Mouse (Mus musculus): ENCODE data around the gene Grn. TPM values are rescaled to one million over a fixed set of nuclear protein-coding genes. Genes with fewer than 3 reads are reported as not detected.

The Grn gene
- total RNA-seq, 2 experiments from 2014 or later = 156 to 181 TPM

DNA sequence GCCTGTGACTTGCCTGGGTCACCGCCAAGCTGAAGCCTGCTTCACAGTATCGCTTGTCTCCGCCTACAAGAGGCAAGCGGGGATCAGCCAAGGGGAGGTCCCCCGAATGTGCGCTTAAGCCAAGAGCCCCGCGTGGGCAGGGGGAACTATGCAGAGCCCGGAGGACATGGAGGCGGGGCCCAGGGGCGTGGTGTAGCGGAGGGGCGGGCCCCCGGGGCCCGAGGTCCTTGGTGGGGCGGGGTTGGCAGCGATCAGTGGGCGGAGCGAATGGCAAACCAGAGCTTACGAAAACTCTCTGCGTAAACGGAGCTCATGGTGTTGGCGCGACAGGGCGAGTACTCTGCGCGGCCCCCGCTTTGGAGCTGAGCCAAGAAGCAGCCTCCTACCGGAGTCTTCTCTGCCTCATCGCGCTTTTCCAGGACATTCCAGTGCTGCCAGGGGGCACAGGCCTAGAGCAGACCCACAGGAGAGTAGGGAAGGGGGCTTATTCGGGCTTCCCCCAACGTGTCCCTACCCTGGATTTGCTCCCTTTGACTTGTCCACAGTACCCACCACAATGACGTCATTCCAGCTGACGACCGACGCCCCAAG is 37.0 kb downstream of the Grn start:
- DNase-seq (ENCODE audit: low spot score in 2 of 2) = peak; percentile 98

DNA sequence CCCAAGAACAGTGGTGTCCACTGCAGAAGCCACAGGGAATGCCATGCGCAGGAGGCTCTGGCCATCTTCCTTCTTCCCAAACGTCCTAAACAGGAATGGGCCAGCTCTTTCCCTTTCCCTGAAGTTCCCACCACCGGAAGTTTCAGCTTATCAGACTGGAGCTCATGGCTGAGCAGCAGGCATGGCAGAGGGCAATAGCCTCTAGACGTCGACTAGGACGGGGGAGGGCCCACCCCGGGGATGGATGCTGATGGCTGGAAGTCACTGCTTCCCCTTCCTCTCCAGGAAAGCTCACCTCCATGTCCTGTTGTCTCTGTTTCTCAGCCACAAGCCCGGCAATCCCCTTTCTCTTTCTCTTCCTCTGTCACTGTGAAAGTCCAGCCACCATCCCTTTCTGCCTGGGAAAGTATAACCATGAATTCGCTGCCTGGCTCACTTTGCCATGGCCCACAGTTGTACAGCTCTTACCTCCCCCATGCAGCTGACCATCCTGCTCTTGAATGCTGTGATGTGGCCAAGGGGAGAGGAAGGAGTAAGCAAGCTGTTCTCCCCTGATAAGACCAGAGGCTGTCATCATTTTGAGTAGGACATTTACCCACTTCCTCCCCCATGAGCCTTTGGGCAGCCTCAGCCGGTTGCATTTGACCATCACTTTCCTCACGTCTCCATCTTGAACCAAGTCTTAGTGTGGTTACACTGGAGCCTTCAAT is 39.7 kb downstream of the Grn start, which contains the start of gene Itga2b:
Itga2b (minus strand) TSS at position 475 of the 710 bp plus-strand sequence.
- no peak for DNase-seq (ENCODE audit: low spot score in 2 of 2)

- DNase-seq (ENCODE audit: low spot score in 2 of 2) = no peak
These were observed 44.9 kb downstream of the Grn start for GRCm38 (mm10) chr11:102475027-102475426.

DNA sequence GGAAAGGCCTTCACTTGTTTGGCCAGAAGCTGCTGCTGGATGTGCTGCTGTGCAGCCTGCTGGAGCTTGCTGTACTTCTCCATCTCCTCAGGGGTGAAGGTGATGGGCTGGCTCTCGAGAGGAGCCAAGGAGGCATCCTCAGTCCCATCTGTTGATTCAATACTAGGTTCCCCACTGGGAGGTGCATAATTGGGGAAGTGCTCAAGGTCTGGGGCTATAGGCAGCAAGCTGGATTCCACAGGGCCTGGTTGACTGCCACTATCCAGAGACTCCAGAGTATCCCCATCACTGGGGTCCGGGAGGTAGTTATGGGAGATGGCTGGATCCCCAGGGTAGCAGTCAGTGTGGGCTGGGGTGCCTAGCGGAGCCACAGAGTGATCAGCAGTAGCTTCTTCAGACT is 48.6 kb downstream of the Grn start:
- DNase-seq (ENCODE audit: low spot score in 2 of 2) = no peak

GRCm38 (mm10) chr11:102479581-102479980 is 49.5 kb downstream of the Grn start:
- no peak for DNase-seq (ENCODE audit: low spot score in 2 of 2)

DNA sequence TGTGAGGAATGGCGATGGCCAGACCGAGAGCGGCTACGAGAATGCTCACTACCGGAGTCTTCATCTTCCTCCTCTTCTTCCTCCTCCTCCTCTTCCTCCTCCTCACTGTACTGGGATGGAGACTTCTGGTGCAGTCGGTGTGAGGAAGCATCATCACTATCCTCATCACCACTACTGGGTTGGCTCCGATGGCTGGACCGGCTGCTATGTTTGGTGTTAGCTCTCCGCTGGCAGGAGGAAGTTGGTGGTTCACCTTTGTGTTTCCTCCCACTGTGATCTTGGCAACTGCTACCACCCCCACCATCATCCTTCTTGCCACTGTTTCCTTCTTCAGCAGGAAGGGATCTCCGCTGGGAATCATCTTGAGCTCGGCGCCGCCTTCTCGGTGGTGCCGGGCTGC is 50.0 kb downstream of the Grn start:
- no peak for DNase-seq (ENCODE audit: low spot score in 2 of 2)

DNA sequence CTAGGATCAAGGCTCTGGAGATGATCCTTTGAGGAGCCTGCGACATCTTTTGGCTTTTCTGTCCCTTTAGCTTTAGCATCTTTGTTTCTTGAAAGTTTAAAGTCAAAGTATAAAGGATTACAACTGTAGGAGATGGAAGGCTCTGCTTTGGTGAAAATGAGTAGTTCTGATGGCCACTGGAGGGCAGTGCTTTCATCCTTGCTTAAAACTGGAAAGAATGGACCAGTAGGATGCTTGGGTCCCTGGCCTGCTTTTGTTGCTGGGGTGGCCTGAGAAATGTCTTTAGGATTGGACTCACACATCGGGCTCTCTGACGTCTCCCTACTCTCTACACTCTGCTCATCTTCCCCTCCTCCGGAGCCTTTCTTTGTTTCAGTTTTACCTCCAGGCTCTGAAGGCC is 50.8 kb downstream of the Grn start:
- DNase-seq (ENCODE audit: low spot score in 2 of 2) = no peak

DNA sequence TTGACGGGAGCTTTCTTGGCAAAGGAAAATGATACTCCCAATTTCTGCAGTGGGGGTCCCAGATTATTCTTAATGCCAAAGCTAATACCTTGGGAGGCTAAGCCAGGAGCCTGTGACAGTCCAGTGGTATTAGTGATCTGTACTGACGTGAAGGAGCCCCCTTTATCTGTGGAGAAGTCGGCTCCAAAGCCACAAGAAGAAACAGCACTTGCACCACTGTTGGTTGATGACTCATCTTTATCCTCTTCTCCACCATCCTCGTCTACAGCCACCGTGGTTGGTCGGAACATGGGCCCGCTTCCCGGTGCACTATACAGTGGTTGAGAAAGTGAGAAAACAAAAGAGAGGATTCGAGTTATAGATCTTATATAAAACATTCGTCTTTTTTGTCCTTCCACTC is 51.7 kb downstream of the Grn start:
- no peak for DNase-seq (ENCODE audit: low spot score in 2 of 2)

Small RNA genes within 50 kb of the gene (microRNA-seq; reads per million reads assigned to microRNA genes)
- gene Mir6930 (ENCODE audit: borderline number of aligned reads in 2 of 2) = 0.47 to 1.8 reads per million in 2 experiments

Other genes with a start within 250 kb of the Grn start
- gene Lsm12, start 245.0 kb upstream of the Grn start, total RNA-seq (2021) = 100 to 1,000 TPM in 1 of 2 experiments, 10 to 100 TPM in 1; 83.9 to 102 TPM
- 100 to 1,000 TPM; 121 to 128 TPM for gene G6pc3, start 240.7 kb upstream of the Grn start, total RNA-seq (2021)
- 100 to 1,000 TPM in 1 of 2 experiments, 10 to 100 TPM in 1; 79.1 to 115 TPM for gene Hdac5, start 200.1 kb upstream of the Grn start, total RNA-seq (2021)
- gene BC030867, start 181.4 kb upstream of the Grn start, total RNA-seq (2021) = under 1 TPM in 1 of 2 experiments, not detected in 1; 0.46 TPM
- gene Asb16, start 161.6 kb upstream of the Grn start, total RNA-seq (2021) = under 1 TPM; 0.30 to 0.61 TPM
- 10 to 100 TPM; 43.3 to 55.3 TPM for gene Tmub2, start 145.4 kb upstream of the Grn start, total RNA-seq (2021)
- 10 to 100 TPM; 44.3 to 53.4 TPM for gene Atxn7l3, start 133.7 kb upstream of the Grn start, total RNA-seq (2021)
- 100 to 1,000 TPM in 1 of 2 experiments, 10 to 100 TPM in 1; 93.7 to 117 TPM for gene Ubtf, start 110.6 kb upstream of the Grn start, total RNA-seq (2021)
- under 1 TPM; 0.23 to 0.80 TPM for gene Slc4a1, start 64.1 kb upstream of the Grn start, total RNA-seq (2021)
- gene Rundc3a, start 36.9 kb upstream of the Grn start, total RNA-seq (2021) = 10 to 100 TPM; 40.0 to 45.9 TPM
- 100 to 1,000 TPM; 461 to 466 TPM for gene Slc25a39, start 22.4 kb upstream of the Grn start, total RNA-seq (2021)
- 1 to 10 TPM; 3.4 to 3.5 TPM for gene Fam171a2, start 17.4 kb downstream of the Grn start, total RNA-seq (2021)
- 1 to 10 TPM; 3.4 to 3.6 TPM for gene Itga2b, start 39.8 kb downstream of the Grn start, total RNA-seq (2021)
- 10 to 100 TPM; 24.6 to 29.8 TPM for gene Gpatch8, start 126.1 kb downstream of the Grn start, total RNA-seq (2021)
- gene Gm11627, start 149.1 kb downstream of the Grn start, total RNA-seq (2021) = not detected
- 1 to 10 TPM; 2.6 to 3.6 TPM for gene Fzd2, start 174.1 kb downstream of the Grn start, total RNA-seq (2021)
- gene Meioc, start 233.4 kb downstream of the Grn start, total RNA-seq (2021) = not detected

Measured in adrenal gland, adult 18-20 months (tissue).